Mouse (Mus musculus): ENCODE measurements at regions not wholly inside any gene's neighbourhood (a gene's known extent, or its start where the extent isn't known, plus 50 kb on each side); places are given as distances from the start of the nearest gene placed in this dataset.

DNA sequence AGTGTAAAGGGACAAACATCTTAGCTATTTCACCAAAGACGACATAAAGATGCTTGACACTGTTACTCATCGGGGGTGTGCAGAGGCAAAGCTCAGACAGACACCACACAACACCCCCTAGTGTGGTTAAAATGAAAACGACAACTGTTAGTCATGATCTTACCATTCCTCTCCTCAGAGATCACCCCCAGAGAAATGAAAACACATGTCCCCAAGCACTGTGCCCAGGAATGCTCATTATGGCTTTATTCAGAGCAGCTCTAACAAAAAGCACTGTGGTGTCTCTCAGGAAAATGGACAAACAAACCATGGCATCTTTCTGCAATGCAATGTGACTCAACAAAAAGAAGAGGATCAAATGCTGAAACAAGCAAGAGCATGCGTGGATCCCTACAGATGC is 229.5 kb upstream of the Thbs1 start:
- no peaks in the 10 kb centered on the region for H3K36me3 ChIP-seq (ENCODE audit: control insufficient read depth, insufficient read depth)
- H3K27ac ChIP-seq (ENCODE audit: low read length), result no peak overlapping the region
- no peak for ATAC-seq
- no peaks in the 10 kb centered on the region for H3K27me3 ChIP-seq (replicated peaks; ENCODE audit: control insufficient read depth, insufficient read depth, low read length)
- WGBS, result 84% methylated on average over 4 of the region's 4 CpGs
- no peak overlapping the region for H3K4me3 ChIP-seq (replicated peaks; ENCODE audit: low read length)
- 0 out of 2 replicates have a peak, but pooled peaks cover 2% of the 10 kb centered on the region for H3K9me3 ChIP-seq (ENCODE audit: control insufficient read depth, low read length)
- H3K9ac ChIP-seq (replicated peaks; ENCODE audit: low read depth, low read length), result no peak overlapping the region
- no peak overlapping the region for H3K4me2 ChIP-seq (ENCODE audit: low read length)
- H3K4me1 ChIP-seq (replicated peaks; ENCODE audit: control insufficient read depth, insufficient read depth, low read length), result no peaks in the 10 kb centered on the region

GRCm38 (mm10) chr2:117882890-117883289 is 228.8 kb upstream of the Thbs1 start:
- Histone ChIP-seq H3K4me2 (ENCODE audit: low read length) (no peak overlapping the region), H3K9ac (replicated peaks; ENCODE audit: low read depth, low read length) (no peak overlapping the region), H3K4me3 (replicated peaks; ENCODE audit: low read length) (no peak overlapping the region), H3K36me3 (ENCODE audit: control insufficient read depth, insufficient read depth) (no peaks in the 10 kb centered on the region), H3K27me3 (replicated peaks; ENCODE audit: control insufficient read depth, insufficient read depth, low read length) (no peaks in the 10 kb centered on the region), H3K27ac (ENCODE audit: low read length) (no peak overlapping the region), H3K4me1 (replicated peaks; ENCODE audit: control insufficient read depth, insufficient read depth, low read length) (no peaks in the 10 kb centered on the region), H3K9me3 (ENCODE audit: control insufficient read depth, low read length) (0 out of 2 replicates have a peak, but pooled peaks cover 2% of the 10 kb centered on the region)
- ATAC-seq, result no peak
- WGBS, result 93% methylated on average over 2 of the region's 2 CpGs

DNA sequence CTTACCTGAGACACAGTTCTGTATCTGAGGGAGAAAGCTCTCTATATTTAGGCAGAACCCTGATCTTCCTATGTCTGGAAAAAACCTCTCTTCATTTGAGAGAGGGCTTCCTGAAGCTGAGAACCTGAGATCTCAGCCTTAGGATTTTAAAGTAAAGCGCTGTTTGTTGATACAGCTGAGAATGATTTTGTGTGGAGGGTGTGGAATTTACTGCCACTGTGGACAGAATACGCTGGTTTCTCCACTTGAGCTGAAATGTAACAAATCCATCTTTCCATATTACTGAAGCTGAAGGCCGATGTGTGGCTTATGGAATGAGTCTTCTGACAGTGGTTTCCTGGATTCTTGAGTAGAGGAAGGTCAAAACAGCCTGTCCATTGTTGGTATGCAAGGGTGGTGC is 225.2 kb upstream of the Thbs1 start:
- no peak overlapping the region for H3K27ac ChIP-seq (ENCODE audit: low read length)
- no peaks in the 10 kb centered on the region for H3K36me3 ChIP-seq (ENCODE audit: control insufficient read depth, insufficient read depth)
- ATAC-seq, result no peak
- H3K4me3 ChIP-seq (replicated peaks; ENCODE audit: low read length), result no peak overlapping the region
- H3K27me3 ChIP-seq (replicated peaks; ENCODE audit: control insufficient read depth, insufficient read depth, low read length), result no peaks in the 10 kb centered on the region
- H3K4me2 ChIP-seq (ENCODE audit: low read length), result no peak overlapping the region
- H3K4me1 ChIP-seq (replicated peaks; ENCODE audit: control insufficient read depth, insufficient read depth, low read length), result no peaks in the 10 kb centered on the region
- H3K9ac ChIP-seq (replicated peaks; ENCODE audit: low read depth, low read length), result no peak overlapping the region
- H3K9me3 ChIP-seq (ENCODE audit: control insufficient read depth, low read length), result 0 out of 2 replicates have a peak, but pooled peaks cover 2% of the 10 kb centered on the region
- 93% methylated on average over 3 of the region's 3 CpGs for WGBS

DNA sequence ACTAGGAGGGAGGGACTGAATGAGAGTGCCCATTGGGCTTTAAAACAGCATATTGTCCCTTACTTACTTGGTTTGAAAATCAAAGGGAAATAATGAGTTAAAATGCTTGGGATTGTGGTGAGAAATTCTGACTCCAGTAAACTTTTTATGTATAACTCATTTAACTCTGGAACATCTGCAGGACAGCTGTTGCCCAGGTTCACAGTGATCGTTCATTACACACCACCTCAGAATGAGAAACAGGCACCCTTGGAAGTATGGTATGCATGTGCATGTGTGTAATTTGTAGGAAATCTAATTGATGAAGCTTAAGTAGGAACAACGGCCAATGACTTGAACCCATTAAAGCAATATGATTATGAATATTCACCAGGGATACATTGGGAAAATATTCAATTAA is 210.4 kb upstream of the Thbs1 start:
- no peak overlapping the region for H3K9ac ChIP-seq (replicated peaks; ENCODE audit: low read depth, low read length)
- H3K36me3 ChIP-seq (ENCODE audit: control insufficient read depth, insufficient read depth), result no peaks in the 10 kb centered on the region
- no peak overlapping the region for H3K4me3 ChIP-seq (replicated peaks; ENCODE audit: low read length)
- no peaks in the 10 kb centered on the region for H3K27me3 ChIP-seq (replicated peaks; ENCODE audit: control insufficient read depth, insufficient read depth, low read length)
- no peaks in the 10 kb centered on the region for H3K4me1 ChIP-seq (replicated peaks; ENCODE audit: control insufficient read depth, insufficient read depth, low read length)
- ATAC-seq, result no peak
- no peak overlapping the region for H3K4me2 ChIP-seq (ENCODE audit: low read length)
- no peak overlapping the region for H3K27ac ChIP-seq (ENCODE audit: low read length)
- no peaks in the 10 kb centered on the region for H3K9me3 ChIP-seq (ENCODE audit: control insufficient read depth, low read length)
- 83% methylated on average over 2 of the region's 2 CpGs for WGBS

- 68% methylated on average over 5 of the region's 5 CpGs for WGBS
These were observed 208.8 kb upstream of the Thbs1 start for GRCm38 (mm10) chr2:117902837-117903236.

GRCm38 (mm10) chr2:117903705-117904104 is 208.0 kb upstream of the Thbs1 start:
- no peak overlapping the region for H3K9ac ChIP-seq (replicated peaks; ENCODE audit: low read depth, low read length)
- H3K9me3 ChIP-seq (ENCODE audit: control insufficient read depth, low read length), result no peaks in the 10 kb centered on the region
- no peak overlapping the region for H3K27ac ChIP-seq (ENCODE audit: low read length)
- no peak overlapping the region for H3K4me2 ChIP-seq (ENCODE audit: low read length)
- no peak overlapping the region for H3K4me3 ChIP-seq (replicated peaks; ENCODE audit: low read length)
- ATAC-seq, result no peak
- H3K36me3 ChIP-seq (ENCODE audit: control insufficient read depth, insufficient read depth), result no peaks in the 10 kb centered on the region
- no peaks in the 10 kb centered on the region for H3K27me3 ChIP-seq (replicated peaks; ENCODE audit: control insufficient read depth, insufficient read depth, low read length)
- 80% methylated on average over 2 of the region's 2 CpGs for WGBS
- no peaks in the 10 kb centered on the region for H3K4me1 ChIP-seq (replicated peaks; ENCODE audit: control insufficient read depth, insufficient read depth, low read length)

More at GRCm38 (mm10) chr2:117902837-117903236, 208.8 kb upstream of the Thbs1 start:
- Histone ChIP-seq H3K36me3 (ENCODE audit: control insufficient read depth, insufficient read depth) (no peaks in the 10 kb centered on the region), H3K4me3 (replicated peaks; ENCODE audit: low read length) (no peak overlapping the region), H3K4me1 (replicated peaks; ENCODE audit: control insufficient read depth, insufficient read depth, low read length) (no peaks in the 10 kb centered on the region), H3K27ac (ENCODE audit: low read length) (no peak overlapping the region), H3K27me3 (replicated peaks; ENCODE audit: control insufficient read depth, insufficient read depth, low read length) (no peaks in the 10 kb centered on the region), H3K9ac (replicated peaks; ENCODE audit: low read depth, low read length) (no peak overlapping the region), H3K4me2 (ENCODE audit: low read length) (no peak overlapping the region), H3K9me3 (ENCODE audit: control insufficient read depth, low read length) (no peaks in the 10 kb centered on the region)
- no peak for ATAC-seq

DNA sequence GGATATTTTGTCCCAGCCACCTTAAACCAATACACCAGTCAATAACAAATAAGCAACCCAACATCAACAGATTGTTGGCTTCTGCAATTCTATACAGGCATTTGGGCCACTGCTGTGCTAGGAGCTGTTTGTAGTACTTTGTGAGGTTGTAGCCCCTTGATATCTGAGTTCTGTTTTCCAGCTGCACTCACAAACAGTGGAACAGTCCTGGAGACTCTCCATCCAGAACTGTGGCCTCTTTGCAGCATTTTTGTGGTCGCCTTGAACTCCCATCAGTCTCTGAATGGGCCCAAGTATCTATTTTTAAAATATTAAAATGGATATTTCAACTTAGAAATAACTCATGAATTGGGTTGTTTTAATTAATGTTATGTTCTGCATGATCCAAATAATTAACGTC is 205.2 kb upstream of the Thbs1 start:
- Histone ChIP-seq H3K4me1 (replicated peaks; ENCODE audit: control insufficient read depth, insufficient read depth, low read length) (no peaks in the 10 kb centered on the region), H3K27me3 (replicated peaks; ENCODE audit: control insufficient read depth, insufficient read depth, low read length) (no peaks in the 10 kb centered on the region), H3K36me3 (ENCODE audit: control insufficient read depth, insufficient read depth) (no peaks in the 10 kb centered on the region), H3K9ac (replicated peaks; ENCODE audit: low read depth, low read length) (no peak overlapping the region), H3K4me3 (replicated peaks; ENCODE audit: low read length) (no peak overlapping the region), H3K4me2 (ENCODE audit: low read length) (no peak overlapping the region), H3K27ac (ENCODE audit: low read length) (no peak overlapping the region), H3K9me3 (ENCODE audit: control insufficient read depth, low read length) (no peaks in the 10 kb centered on the region)
- no peak for ATAC-seq
- WGBS, result 93% methylated on average over 2 of the region's 2 CpGs

- Histone ChIP-seq H3K4me1 (replicated peaks; ENCODE audit: control insufficient read depth, insufficient read depth, low read length) (no peaks in the 10 kb centered on the region), H3K4me3 (replicated peaks; ENCODE audit: low read length) (no peak overlapping the region), H3K27ac (ENCODE audit: low read length) (no peak overlapping the region), H3K4me2 (ENCODE audit: low read length) (no peak overlapping the region), H3K9ac (replicated peaks; ENCODE audit: low read depth, low read length) (no peak overlapping the region), H3K27me3 (replicated peaks; ENCODE audit: control insufficient read depth, insufficient read depth, low read length) (no peaks in the 10 kb centered on the region), H3K36me3 (ENCODE audit: control insufficient read depth, insufficient read depth) (no peaks in the 10 kb centered on the region), H3K9me3 (ENCODE audit: control insufficient read depth, low read length) (no peaks in the 10 kb centered on the region)
- 70% methylated on average over 1 of the region's 1 CpGs for WGBS
- no peak for ATAC-seq
These were observed 200.9 kb upstream of the Thbs1 start for GRCm38 (mm10) chr2:117910781-117911180.

DNA sequence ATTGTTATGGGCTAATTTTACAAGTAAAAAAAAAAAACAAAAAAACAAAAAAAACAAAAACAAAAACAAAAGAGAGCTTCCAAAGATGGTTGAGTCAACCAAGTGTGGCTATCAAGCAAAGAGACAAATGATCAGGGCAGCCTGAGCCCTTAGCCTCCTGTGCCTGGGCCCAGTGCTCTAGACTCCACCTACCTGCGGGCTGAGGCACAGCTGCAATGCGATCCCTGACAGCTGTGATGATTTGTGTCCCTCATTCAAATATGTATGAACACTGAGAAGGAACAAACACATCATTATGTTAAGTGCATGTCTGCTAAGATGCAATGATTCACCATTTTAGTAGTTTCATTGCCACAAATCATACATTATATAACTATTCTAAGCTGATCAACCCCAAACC is 199.0 kb upstream of the Thbs1 start:
- no peak overlapping the region for H3K4me2 ChIP-seq (ENCODE audit: low read length)
- WGBS, result 73% methylated on average over 2 of the region's 2 CpGs
- no peak for ATAC-seq

DNA sequence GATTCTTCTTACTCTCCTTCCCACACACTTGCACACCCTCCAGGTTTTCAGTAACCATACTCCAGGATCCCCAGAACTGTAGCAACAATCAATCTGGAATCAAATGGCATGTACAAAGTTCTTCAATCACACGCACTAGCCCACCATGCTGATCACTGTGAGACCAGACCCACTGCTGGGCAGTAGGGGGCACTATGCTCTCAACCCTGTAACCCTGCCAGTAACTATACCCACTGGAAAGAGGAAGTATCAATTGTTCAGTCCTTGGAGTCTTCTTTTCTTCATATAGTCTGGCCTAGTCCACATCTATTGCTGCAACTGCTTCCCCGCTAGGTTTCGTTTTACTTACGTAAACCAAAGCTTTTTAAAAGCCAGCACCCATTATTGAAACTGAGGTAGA is 197.8 kb upstream of the Thbs1 start:
- 97% methylated on average over 4 of the region's 4 CpGs for WGBS
- Histone ChIP-seq H3K36me3 (ENCODE audit: control insufficient read depth, insufficient read depth) (no peaks in the 10 kb centered on the region), H3K4me3 (replicated peaks; ENCODE audit: low read length) (no peak overlapping the region), H3K4me2 (ENCODE audit: low read length) (no peak overlapping the region), H3K27ac (ENCODE audit: low read length) (no peak overlapping the region), H3K27me3 (replicated peaks; ENCODE audit: control insufficient read depth, insufficient read depth, low read length) (no peaks in the 10 kb centered on the region), H3K9me3 (ENCODE audit: control insufficient read depth, low read length) (no peaks in the 10 kb centered on the region), H3K4me1 (replicated peaks; ENCODE audit: control insufficient read depth, insufficient read depth, low read length) (no peaks in the 10 kb centered on the region), H3K9ac (replicated peaks; ENCODE audit: low read depth, low read length) (no peak overlapping the region)
- ATAC-seq, result no peak

More for the DNA sequence above, 199.0 kb upstream of the Thbs1 start:
- Histone ChIP-seq H3K27ac (ENCODE audit: low read length) (no peak overlapping the region), H3K9ac (replicated peaks; ENCODE audit: low read depth, low read length) (no peak overlapping the region), H3K4me3 (replicated peaks; ENCODE audit: low read length) (no peak overlapping the region), H3K4me1 (replicated peaks; ENCODE audit: control insufficient read depth, insufficient read depth, low read length) (no peaks in the 10 kb centered on the region), H3K36me3 (ENCODE audit: control insufficient read depth, insufficient read depth) (no peaks in the 10 kb centered on the region), H3K27me3 (replicated peaks; ENCODE audit: control insufficient read depth, insufficient read depth, low read length) (no peaks in the 10 kb centered on the region), H3K9me3 (ENCODE audit: control insufficient read depth, low read length) (no peaks in the 10 kb centered on the region)
